Mouse (Mus musculus): ENCODE measurements around the gene Igfbp2. TPM values are rescaled to one million over a fixed set of nuclear protein-coding genes. Genes with fewer than 3 reads are reported as not detected.

Gene Igfbp2
- polyA plus RNA-seq, 1 experiment = 222 TPM

DNA sequence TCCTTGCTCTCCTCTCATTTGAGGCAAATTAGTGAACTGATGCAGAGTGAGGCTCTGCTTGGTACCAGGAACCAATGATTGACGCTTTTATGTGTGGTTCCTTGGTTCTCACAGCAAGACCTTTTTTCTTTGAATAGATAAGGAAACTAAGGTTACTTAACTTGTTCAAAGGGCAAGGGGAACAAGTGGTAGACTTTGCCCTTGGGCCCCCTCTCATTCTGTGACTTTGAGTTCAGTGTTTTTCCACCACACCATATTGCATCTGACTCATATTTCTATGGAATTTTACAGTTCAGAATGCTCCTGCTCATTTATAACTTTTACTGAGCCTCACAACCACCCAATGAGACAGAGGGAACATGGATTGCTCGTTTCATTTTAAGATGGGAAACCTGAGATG lies 71.5 kb downstream of the Igfbp2 start:
- no peak overlapping the region for H3K4me3 ChIP-seq (ENCODE audit: insufficient read depth, poor library complexity, severe bottlenecking)
- H3K36me3 ChIP-seq (ENCODE audit: control insufficient read depth, insufficient read depth) = no peaks in the 10 kb centered on the region
- no peak for TF ChIP-seq MYOD1 (IDR thresholded peaks at IDR 0.05; ENCODE audit: control insufficient read depth, insufficient read length, low read depth)
- H3K79me2 ChIP-seq (ENCODE audit: control insufficient read depth, insufficient read depth) = no peaks in the 10 kb centered on the region
- no peaks in the 10 kb centered on the region for H3K79me3 ChIP-seq (ENCODE audit: low read depth)
- no peaks in the 10 kb centered on the region for H3K27me3 ChIP-seq (ENCODE audit: control insufficient read depth, insufficient read depth, insufficient read length)
- H3ac ChIP-seq (ENCODE audit: control insufficient read depth, insufficient read length, low read depth) = no peak overlapping the region

Other genes with a start within 250 kb of the Igfbp2 start
- gene Smarcal1, start 241.3 kb upstream of the Igfbp2 start, polyA plus RNA-seq (2012; fragmentation: generic; extraction: Trizol) = 15.3 TPM
- gene Ankar, start 123.9 kb upstream of the Igfbp2 start, polyA plus RNA-seq (2012; fragmentation: generic; extraction: Trizol) = not detected
- 3,206 TPM for gene Rpl37a, start 113.2 kb upstream of the Igfbp2 start, polyA plus RNA-seq (2012; fragmentation: generic; extraction: Trizol)
- gene Igfbp5, start 50.4 kb downstream of the Igfbp2 start, polyA plus RNA-seq (2012; fragmentation: generic; extraction: Trizol) = 62.8 TPM
- gene Tnp1, start 191.4 kb downstream of the Igfbp2 start, polyA plus RNA-seq (2012; fragmentation: generic; extraction: Trizol) = not detected

Measured in C2C12 (cell line).